Mouse (Mus musculus): ENCODE results near the gene Macf1. TPM values are rescaled to one million over a fixed set of nuclear protein-coding genes. Genes with fewer than 3 reads are reported as not detected.

Gene Macf1
- polyA plus RNA-seq, 1 experiment from 2014 or later = 61.8 TPM

DNA sequence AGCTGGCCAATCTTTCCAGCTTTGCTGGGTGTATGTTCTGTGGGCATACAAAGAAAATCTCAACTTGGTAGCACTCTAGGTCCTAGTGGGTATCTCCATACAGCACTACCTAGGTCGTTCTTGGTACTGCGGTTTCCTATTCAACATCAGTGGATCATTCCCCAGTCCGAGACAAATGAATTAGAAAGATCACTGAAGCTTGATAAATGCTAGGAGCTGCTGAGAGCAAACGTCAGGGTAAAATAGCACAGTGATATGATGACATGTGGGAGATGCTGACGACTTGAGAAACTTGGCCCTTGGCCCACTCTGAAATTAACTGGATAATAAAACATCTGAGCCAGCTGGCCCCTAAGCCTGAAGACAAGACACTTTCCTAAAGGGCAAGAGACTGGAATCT is 78.2 kb downstream of the Macf1 start:
- Histone ChIP-seq H3K36me3 (no peaks in the 10 kb centered on the region), H3K9me3 (no peaks in the 10 kb centered on the region), H3K9ac (no peak overlapping the region), H3K4me2 (replicated peaks) (no peak overlapping the region), H3K27ac (no peak overlapping the region), H3K4me3 (no peak overlapping the region), H3K4me1 (no peaks in the 10 kb centered on the region), H3K27me3 (replicated peaks) (no peaks in the 10 kb centered on the region)
- no peak for ATAC-seq (ENCODE audit: low FRiP score, low read depth)
- WGBS = 53% methylated on average over 5 of the region's 5 CpGs

DNA sequence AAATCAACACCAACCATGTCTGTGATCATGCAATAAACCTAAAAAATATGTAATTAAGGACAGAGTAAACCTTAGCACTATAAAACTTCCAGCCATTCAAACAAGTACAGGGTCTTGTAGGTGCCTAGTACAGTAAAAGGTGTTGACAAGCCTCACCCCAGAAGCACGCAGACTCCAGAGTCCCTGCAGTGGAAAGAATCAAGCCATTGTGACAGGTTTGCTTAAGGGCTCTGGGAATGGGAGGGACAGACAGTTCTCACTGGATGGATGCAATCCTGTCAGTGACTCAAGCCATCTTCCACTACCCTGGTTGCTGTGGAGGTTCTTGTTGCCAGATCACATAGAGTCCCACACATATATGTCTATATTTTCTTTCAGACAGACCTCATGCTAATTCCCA is 78.9 kb downstream of the Macf1 start:
- H3K36me3 ChIP-seq = no peaks in the 10 kb centered on the region
- no peak overlapping the region for H3K9ac ChIP-seq
- H3K27ac ChIP-seq = no peak overlapping the region
- no peaks in the 10 kb centered on the region for H3K27me3 ChIP-seq (replicated peaks)
- H3K4me1 ChIP-seq = no peaks in the 10 kb centered on the region
- H3K4me3 ChIP-seq = no peak overlapping the region
- H3K4me2 ChIP-seq (replicated peaks) = no peak overlapping the region
- WGBS = 82% methylated on average over 1 of the region's 1 CpGs
- H3K9me3 ChIP-seq = no peaks in the 10 kb centered on the region
- no peak for ATAC-seq (ENCODE audit: low FRiP score, low read depth)

DNA sequence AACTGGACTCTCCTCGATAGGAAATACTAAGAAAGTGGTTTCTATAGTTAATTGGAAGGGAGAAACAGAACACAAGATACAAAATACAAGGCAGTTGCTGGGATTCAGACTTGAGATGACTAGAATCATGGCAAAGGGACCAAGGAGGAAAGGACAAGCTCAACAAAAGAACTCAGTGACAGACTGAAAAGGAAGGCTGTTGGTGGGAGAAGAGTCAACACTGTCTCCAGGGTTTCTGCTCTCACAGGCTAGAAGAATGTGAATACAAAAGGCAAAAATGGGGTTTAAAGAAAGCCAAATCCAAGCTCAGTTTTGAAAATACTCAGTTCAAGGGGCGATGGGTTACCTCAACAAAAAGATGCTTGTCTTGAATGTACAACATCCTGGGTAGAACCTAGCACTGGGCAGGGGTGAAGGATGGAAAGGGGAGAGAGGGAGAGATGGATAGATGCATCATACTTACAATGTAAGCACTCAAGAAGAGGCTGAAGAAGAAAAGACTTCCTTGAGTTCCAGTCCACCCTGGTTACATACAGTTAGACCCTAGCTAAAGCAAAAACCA is 81.4 kb downstream of the Macf1 start:
- no peak overlapping the region for H3K9ac ChIP-seq
- no peak overlapping the region for H3K27ac ChIP-seq
- H3K27me3 ChIP-seq (replicated peaks) = no peaks in the 10 kb centered on the region
- no peaks in the 10 kb centered on the region for H3K36me3 ChIP-seq
- no peak overlapping the region for H3K4me3 ChIP-seq
- no peaks in the 10 kb centered on the region for H3K9me3 ChIP-seq
- no peak for ATAC-seq (ENCODE audit: low FRiP score, low read depth)
- no peak overlapping the region for H3K4me2 ChIP-seq (replicated peaks)
- H3K4me1 ChIP-seq = peaks cover 4% of the 10 kb centered on the region
- 76% methylated on average over 2 of the region's 2 CpGs for WGBS

GRCm38 (mm10) chr4:123601036-123601435 is 83.1 kb downstream of the Macf1 start:
- no peak overlapping the region for H3K4me2 ChIP-seq (replicated peaks)

DNA sequence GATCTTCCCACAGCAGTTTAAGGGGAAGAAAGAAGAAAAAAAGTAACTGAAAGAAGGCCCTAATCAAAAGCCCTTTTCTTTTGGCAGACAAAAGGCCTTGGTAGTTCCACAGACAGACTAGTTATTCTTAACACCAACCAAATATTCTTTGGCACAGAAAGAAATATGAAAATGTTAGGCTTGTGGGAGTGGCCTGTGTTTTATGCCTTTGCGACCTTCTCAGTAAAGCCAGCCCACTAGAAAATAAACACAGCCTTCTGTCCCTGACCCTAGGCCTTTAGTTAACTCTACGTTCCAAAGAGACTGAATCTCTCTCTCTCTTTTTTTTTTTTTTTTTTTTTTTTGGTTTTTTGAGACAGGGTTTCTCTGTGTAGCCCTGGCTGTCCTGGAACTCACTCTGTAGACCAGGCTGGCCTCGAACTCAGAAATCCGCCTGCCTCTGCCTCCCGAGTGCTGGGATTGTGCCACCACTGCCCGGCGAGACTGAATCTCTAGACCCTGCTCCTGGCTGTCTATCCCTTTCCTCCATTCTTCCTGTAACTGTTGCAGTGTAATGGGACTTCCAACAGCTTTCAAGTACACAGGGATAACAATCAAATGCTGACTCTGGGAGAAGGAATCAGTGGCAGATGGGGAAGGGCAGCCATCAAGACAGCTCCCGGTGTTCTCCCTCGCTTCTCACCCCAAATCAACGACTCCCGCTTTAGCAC is 85.5 kb downstream of the Macf1 start:
- H3K4me3 ChIP-seq = no peak overlapping the region
- H3K27ac ChIP-seq = no peak overlapping the region
- H3K4me2 ChIP-seq (replicated peaks) = no peak overlapping the region
- no peak for ATAC-seq (ENCODE audit: low FRiP score, low read depth)
- H3K9me3 ChIP-seq = no peaks in the 10 kb centered on the region
- 69% methylated on average over 11 of the region's 11 CpGs for WGBS
- no peaks in the 10 kb centered on the region for H3K27me3 ChIP-seq (replicated peaks)
- no peak overlapping the region for H3K9ac ChIP-seq
- H3K4me1 ChIP-seq = peaks cover 22% of the 10 kb centered on the region
- no peaks in the 10 kb centered on the region for H3K36me3 ChIP-seq

More at GRCm38 (mm10) chr4:123601036-123601435, 83.1 kb downstream of the Macf1 start:
- Histone ChIP-seq H3K27me3 (replicated peaks) (no peaks in the 10 kb centered on the region), H3K27ac (no peak overlapping the region), H3K4me3 (no peak overlapping the region), H3K9ac (no peak overlapping the region), H3K36me3 (no peaks in the 10 kb centered on the region), H3K9me3 (no peaks in the 10 kb centered on the region), H3K4me1 (peaks cover 4% of the 10 kb centered on the region)
- ATAC-seq (ENCODE audit: low FRiP score, low read depth) = no peak
- 85% methylated on average over 1 of the region's 1 CpGs for WGBS

DNA sequence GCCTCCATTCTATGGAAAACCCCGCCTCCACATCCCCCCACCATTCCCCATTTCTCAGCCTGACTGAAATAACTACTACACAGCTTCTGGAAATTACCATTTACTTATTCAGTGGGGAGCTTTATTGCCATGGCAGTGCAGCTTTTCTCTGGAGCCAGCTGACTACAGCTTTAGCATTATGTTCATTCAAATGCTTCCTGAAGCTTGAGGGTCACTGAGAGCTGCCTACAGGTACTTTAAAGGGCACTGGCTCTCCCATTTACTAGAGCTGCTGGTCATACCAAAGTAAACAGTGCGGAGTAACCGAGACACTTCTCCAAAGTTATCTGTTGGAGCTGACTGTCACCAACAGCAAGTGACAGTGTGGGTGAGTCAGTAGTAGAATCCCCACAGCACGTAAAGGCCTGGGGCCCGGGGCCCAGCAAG is 89.8 kb downstream of the Macf1 start:
- Histone ChIP-seq H3K4me1 (peaks cover 35% of the 10 kb centered on the region), H3K9ac (no peak overlapping the region)

GRCm38 (mm10) chr4:123593664-123594063 is 90.5 kb downstream of the Macf1 start:
- no peaks in the 10 kb centered on the region for H3K36me3 ChIP-seq
- no peak for ATAC-seq (ENCODE audit: low FRiP score, low read depth)
- no peaks in the 10 kb centered on the region for H3K9me3 ChIP-seq
- no peak overlapping the region for H3K4me2 ChIP-seq (replicated peaks)
- WGBS = 51% methylated on average over 3 of the region's 3 CpGs
- no peak overlapping the region for H3K4me3 ChIP-seq
- H3K27ac ChIP-seq = no peak overlapping the region
- H3K4me1 ChIP-seq = peaks cover 35% of the 10 kb centered on the region
- no peaks in the 10 kb centered on the region for H3K27me3 ChIP-seq (replicated peaks)
- H3K9ac ChIP-seq = no peak overlapping the region

More for the DNA sequence above, 89.8 kb downstream of the Macf1 start:
- no peaks in the 10 kb centered on the region for H3K9me3 ChIP-seq
- 53% methylated on average over 5 of the region's 5 CpGs for WGBS
- no peak overlapping the region for H3K27ac ChIP-seq
- no peak overlapping the region; the same call in 1 of the 2 replicates for H3K4me2 ChIP-seq (replicated peaks)
- H3K27me3 ChIP-seq (replicated peaks) = no peaks in the 10 kb centered on the region
- ATAC-seq (ENCODE audit: low FRiP score, low read depth) = peak; percentile 50; the same call in 1 of the 2 replicates
- no peaks in the 10 kb centered on the region for H3K36me3 ChIP-seq
- H3K4me3 ChIP-seq = no peak overlapping the region

- ATAC-seq (ENCODE audit: low FRiP score, low read depth) = no peak
- H3K4me2 ChIP-seq (replicated peaks) = no peak overlapping the region
- H3K27me3 ChIP-seq (replicated peaks) = no peaks in the 10 kb centered on the region
- no peak overlapping the region for H3K9ac ChIP-seq
- H3K4me3 ChIP-seq = no peak overlapping the region
- H3K36me3 ChIP-seq = no peaks in the 10 kb centered on the region
- WGBS = 86% methylated on average over 5 of the region's 5 CpGs
- no peaks in the 10 kb centered on the region for H3K9me3 ChIP-seq
- peaks cover 31% of the 10 kb centered on the region for H3K4me1 ChIP-seq
- no peak overlapping the region for H3K27ac ChIP-seq
These were observed 92.1 kb downstream of the Macf1 start for GRCm38 (mm10) chr4:123592046-123592445.

DNA sequence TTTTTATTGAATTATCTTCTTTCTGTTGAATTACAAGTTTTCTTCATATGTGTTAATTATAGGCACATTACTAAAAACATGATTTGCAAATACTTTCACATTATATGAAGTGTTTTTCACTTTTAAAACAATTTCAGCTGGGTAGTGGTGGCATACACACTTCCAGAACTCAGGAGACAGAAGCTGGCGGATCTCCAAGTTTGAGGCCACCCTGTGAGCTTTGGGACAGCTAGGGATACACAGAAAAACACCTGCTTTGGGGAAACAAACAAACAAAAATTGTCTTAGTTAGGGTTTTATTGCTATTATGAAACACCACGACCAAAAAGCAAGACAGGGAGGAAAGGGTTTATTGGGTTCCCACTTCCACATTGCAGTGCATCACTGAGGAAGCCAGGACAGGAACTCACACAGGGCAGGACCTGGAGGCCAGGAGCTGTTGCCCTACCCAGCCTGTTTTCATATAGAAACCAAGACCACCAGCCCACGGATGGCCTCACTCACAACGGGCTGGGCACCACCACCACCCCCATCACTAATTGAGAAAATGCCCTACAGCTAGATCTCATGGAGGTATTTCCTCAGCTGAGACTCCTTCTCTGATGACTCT is 93.0 kb downstream of the Macf1 start:
- Histone ChIP-seq H3K36me3 (no peaks in the 10 kb centered on the region), H3K4me3 (no peak overlapping the region), H3K9ac (no peak overlapping the region), H3K4me1 (peaks cover 31% of the 10 kb centered on the region), H3K9me3 (no peaks in the 10 kb centered on the region), H3K27me3 (replicated peaks) (no peaks in the 10 kb centered on the region), H3K27ac (no peak overlapping the region), H3K4me2 (replicated peaks) (no peak overlapping the region)
- no peak for ATAC-seq (ENCODE audit: low FRiP score, low read depth)
- WGBS = 71% methylated on average over 4 of the region's 4 CpGs

GRCm38 (mm10) chr4:123589496-123589895 is 94.7 kb downstream of the Macf1 start:
- no peak overlapping the region for H3K9ac ChIP-seq
- H3K4me3 ChIP-seq = no peak overlapping the region
- H3K27ac ChIP-seq = no peak overlapping the region
- 73% methylated on average over 3 of the region's 3 CpGs for WGBS
- no peaks in the 10 kb centered on the region for H3K9me3 ChIP-seq
- no peaks in the 10 kb centered on the region for H3K27me3 ChIP-seq (replicated peaks)
- H3K4me1 ChIP-seq = peaks cover 26% of the 10 kb centered on the region
- no peak for ATAC-seq (ENCODE audit: low FRiP score, low read depth)
- H3K4me2 ChIP-seq (replicated peaks) = no peak overlapping the region
- H3K36me3 ChIP-seq = no peaks in the 10 kb centered on the region

DNA sequence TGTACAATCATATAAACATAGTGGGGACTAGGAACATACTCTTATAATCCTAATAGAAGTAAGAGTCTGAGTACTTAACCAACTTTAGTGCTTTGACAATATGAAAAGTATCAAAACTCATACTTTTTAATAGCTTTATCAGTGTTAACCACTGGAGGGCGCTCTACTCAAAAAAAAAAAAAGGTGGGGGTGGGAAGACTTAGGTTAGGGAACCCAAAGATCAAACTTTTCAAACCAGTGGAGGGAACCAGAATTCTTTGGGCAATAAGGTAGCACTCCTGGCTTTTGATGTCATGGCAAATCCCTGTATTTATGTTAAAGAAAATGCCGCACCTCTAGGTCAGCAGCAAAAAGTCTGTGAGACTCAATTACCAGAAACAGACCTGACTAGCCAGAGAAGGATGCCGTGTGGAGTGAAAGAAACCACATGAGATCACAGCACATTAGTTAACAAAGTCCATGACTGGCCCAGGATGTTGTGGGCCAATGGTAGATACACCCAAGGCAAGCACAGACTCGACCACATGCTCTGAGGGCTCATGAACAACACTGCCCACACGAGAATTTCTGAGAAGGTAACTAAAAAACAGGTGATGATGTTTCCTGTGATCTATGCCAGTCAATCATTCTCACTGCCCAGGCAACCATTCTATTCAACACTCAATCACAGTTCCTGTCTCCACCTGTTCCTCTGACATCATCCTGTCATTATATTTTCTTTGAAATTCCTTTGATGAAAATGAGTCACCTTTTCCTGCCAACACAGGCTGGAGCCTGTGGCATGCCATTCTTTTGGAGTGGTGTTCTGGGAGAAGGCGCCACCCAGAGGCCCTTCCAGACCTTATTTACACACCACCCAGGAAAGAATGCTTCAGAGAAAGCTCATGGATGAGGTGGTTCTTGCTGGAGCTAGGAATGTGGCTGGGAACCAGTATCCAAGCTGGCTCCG is 95.5 kb downstream of the Macf1 start:
- no peak overlapping the region for H3K4me2 ChIP-seq (replicated peaks)
- H3K27me3 ChIP-seq (replicated peaks) = no peaks in the 10 kb centered on the region
- peaks cover 21% of the 10 kb centered on the region for H3K4me1 ChIP-seq
- H3K36me3 ChIP-seq = no peaks in the 10 kb centered on the region
- H3K4me3 ChIP-seq = no peak overlapping the region
- 38% methylated on average over 7 of the region's 7 CpGs for WGBS
- H3K9me3 ChIP-seq = no peaks in the 10 kb centered on the region
- H3K9ac ChIP-seq = no peak overlapping the region
- 0 out of 2 replicates have a peak overlapping the region, but pooled peaks have one; percentile 12 for H3K27ac ChIP-seq
- ATAC-seq (ENCODE audit: low FRiP score, low read depth) = no peak

DNA sequence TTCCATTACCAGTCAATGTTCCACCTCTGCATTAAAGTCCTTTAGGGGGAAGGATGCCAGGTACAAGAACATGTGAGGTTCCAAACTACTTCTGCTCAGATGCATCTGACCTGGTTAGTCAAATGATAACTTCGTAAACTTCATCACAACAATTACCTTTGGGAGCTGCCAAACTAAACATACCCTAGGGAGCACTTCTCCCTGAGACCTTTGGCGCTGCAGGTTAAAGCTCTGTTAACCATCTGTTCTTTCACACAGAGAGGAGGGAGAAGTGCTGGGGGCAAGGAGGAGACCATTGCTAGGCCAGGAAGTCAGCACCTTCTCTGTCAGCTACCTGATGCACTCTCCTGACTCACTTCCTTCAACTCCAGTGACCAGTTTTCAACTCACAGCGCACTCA is 96.5 kb downstream of the Macf1 start:
- Histone ChIP-seq H3K4me3 (no peak overlapping the region), H3K36me3 (no peaks in the 10 kb centered on the region), H3K27ac (no peak overlapping the region), H3K27me3 (replicated peaks) (no peaks in the 10 kb centered on the region), H3K4me2 (replicated peaks) (no peak overlapping the region), H3K9me3 (no peaks in the 10 kb centered on the region), H3K9ac (no peak overlapping the region), H3K4me1 (peaks cover 13% of the 10 kb centered on the region)
- ATAC-seq (ENCODE audit: low FRiP score, low read depth) = no peak
- 88% methylated on average over 3 of the region's 3 CpGs for WGBS

All from neural tube, embryonic 12.5 days (tissue).